In genomic region chr17:36431411-36431810, GRCm38 (mm10) we compare ENCODE assay signal across 36 mouse cellular contexts. TPM values are rescaled to one million over a fixed set of nuclear protein-coding genes. Genes with fewer than 3 reads are reported as not detected.
DNase-seq lines count a peak whose midpoint lies in the region; ATAC-seq and TF ChIP-seq lines count a peak whose summit lies in the region.
"Had no signal": no experiment of that assay in that cellular context is flagged by ENCODE, and none has a peak within 500 bp of the region (broad histone marks: within the 10 kb centered on the region; RNA-seq: fewer than 3 reads in every experiment).

No protein-coding gene starts in this region.

- no peak overlapping the region for H3K4me2 ChIP-seq in hindbrain, embryonic 12.5 days (replicated peaks)
- H3K4me2 ChIP-seq: hindbrain, embryonic 15.5 days; intestine, embryonic 15.5 days; limb, embryonic 12.5 days; liver, embryonic 15.5 days; midbrain, embryonic 11.5 days; neural tube, embryonic 12.5 days had no signal

- H3K27ac ChIP-seq in hindbrain, embryonic 12.5 days, result no peak overlapping the region
- H3K27ac ChIP-seq: forebrain, embryonic 10.5 days; heart, adult 2 months; hindbrain, embryonic 15.5 days; intestine, embryonic 15.5 days; layer of hippocampus, adult 2 months; limb, embryonic 12.5 days; liver, embryonic 15.5 days; macrophage; neural tube, embryonic 12.5 days had no signal

- no peaks in the 10 kb centered on the region for H3K27me3 ChIP-seq in hindbrain, embryonic 12.5 days
- H3K27me3 ChIP-seq: hindbrain, embryonic 15.5 days; intestine, embryonic 15.5 days; limb, embryonic 12.5 days; liver, embryonic 15.5 days; neural tube, embryonic 12.5 days had no signal

- peak; percentile 100 for ATAC-seq in neutrophil, adult 5-6 weeks (ENCODE audit: extremely low read depth, insufficient number of reproducible peaks, low FRiP score, poor library complexity, severe bottlenecking)
- ATAC-seq in hindbrain, embryonic 12.5 days (ENCODE audit: low FRiP score), result no peak
- ATAC-seq: activated CD4-positive, CD25-positive, alpha-beta regulatory T cell, adult 4 months; forebrain, embryonic 16.5 days; intestine, embryonic 15.5 days had no signal

- DNase-seq in layer of hippocampus, adult 9-11 months, result peak; percentile 3
- no peak for DNase-seq in layer of hippocampus, postnatal 10 days (ENCODE audit: low spot score in 2 of 2)
- peak; percentile 39 for DNase-seq in lung, postnatal 36 days
- no peak for DNase-seq in lung, adult 2 months
- DNase-seq in induced T-regulatory cell, adult 2 months (ENCODE audit: low read depth), result peak; percentile 46
- DNase-seq in urinary bladder, postnatal 36 days (ENCODE audit: low spot score in 2 of 2), result no peak
- DNase-seq: adrenal gland, postnatal 10 days; B cell, adult 2 months; cerebellum, adult 8-10 months; gastrocnemius, postnatal 10 days; heart, adult 2 months; kidney, adult 9 months; kidney, postnatal 25 days; retina, postnatal 1 day; right cerebral cortex, postnatal 25 days; spleen, adult 18-20 months; thymus, postnatal 25 days had no signal

- no peak for TF ChIP-seq POLR2A in lung, adult 2 months (IDR thresholded peaks at IDR 0.05; ENCODE audit: borderline replicate concordance, extremely low read depth, low read depth, low read length)

- no peak overlapping the region for H3K4me3 ChIP-seq in lung, adult 2 months (replicated peaks; ENCODE audit: extremely low read depth, low read depth, low read length)
- no peak overlapping the region for H3K4me3 ChIP-seq in hindbrain, embryonic 12.5 days
- H3K4me3 ChIP-seq: forebrain, embryonic 10.5 days; heart, adult 2 months; hindbrain, embryonic 15.5 days; intestine, embryonic 15.5 days; layer of hippocampus, adult 2 months; limb, embryonic 12.5 days; liver, embryonic 15.5 days; neural tube, embryonic 12.5 days had no signal

- H3K4me1 ChIP-seq in lung, adult 2 months (ENCODE audit: control insufficient read depth, insufficient read depth, low read length), result no peaks in the 10 kb centered on the region
- no peaks in the 10 kb centered on the region for H3K4me1 ChIP-seq in hindbrain, embryonic 12.5 days
- H3K4me1 ChIP-seq: forebrain, embryonic 10.5 days; hindbrain, embryonic 15.5 days; intestine, embryonic 15.5 days; limb, embryonic 12.5 days; liver, embryonic 15.5 days; neural tube, embryonic 12.5 days had no signal

- WGBS in lung, adult 2 months, result 61% methylated on average over 2 of the region's 2 CpGs
- WGBS in hindbrain, embryonic 12.5 days, result 82% methylated on average over 2 of the region's 2 CpGs

- no peaks in the 10 kb centered on the region for H3K36me3 ChIP-seq in hindbrain, embryonic 12.5 days
- H3K36me3 ChIP-seq: forebrain, embryonic 10.5 days; hindbrain, embryonic 15.5 days; intestine, embryonic 15.5 days; limb, embryonic 12.5 days; liver, embryonic 15.5 days; neural tube, embryonic 12.5 days had no signal

- no peaks in the 10 kb centered on the region for H3K9me3 ChIP-seq in hindbrain, embryonic 12.5 days (replicated peaks)
- H3K9me3 ChIP-seq: forebrain, embryonic 10.5 days; hindbrain, embryonic 15.5 days; intestine, embryonic 15.5 days; limb, embryonic 12.5 days; liver, embryonic 15.5 days; neural tube, embryonic 12.5 days had no signal

- no peak for TF ChIP-seq CTCF in lung, adult 2 months (IDR thresholded peaks at IDR 0.05; ENCODE audit: insufficient read depth, low read length)

- H3K9ac ChIP-seq in hindbrain, embryonic 12.5 days, result no peak overlapping the region
- H3K9ac ChIP-seq: hindbrain, embryonic 15.5 days; intestine, embryonic 15.5 days; limb, embryonic 12.5 days; liver, embryonic 15.5 days; neural tube, embryonic 12.5 days had no signal

RNA-seq across cellular contexts. Expression of gene H2-M10.4, which starts 30.7 kb away (rescaled TPM):
- total RNA-seq in layer of hippocampus, postnatal 10 days (2021), result not detected
- polyA plus RNA-seq in lung, adult 2 months (2012; rRNA removed), result not detected in 2 replicates
- not detected in 2 replicates for total RNA-seq in neutrophil, adult 5-6 weeks (2017)
- not detected in 2 replicates for polyA plus RNA-seq in hindbrain, embryonic 12.5 days (2016; fragmentation: Nextera tagmentation; extraction: Ambion mirVana)
- total RNA-seq: adrenal gland, postnatal 10 days; gastrocnemius, postnatal 10 days; heart, adult 2 months; heart, postnatal 25 days; layer of hippocampus, adult 2 months; left cerebral cortex, postnatal 14 days had no signal
- polyA plus RNA-seq: activated CD4-positive, CD25-positive, alpha-beta regulatory T cell, adult 4 months; cortical plate, adult 2 months; embryonic facial prominence, embryonic 11.5 days; forebrain, embryonic 10.5 days; forebrain, embryonic 16.5 days; heart, adult 2 months; heart, embryonic 14.5 days; hindbrain, embryonic 15.5 days; intestine, embryonic 15.5 days; limb, embryonic 12.5 days; liver, embryonic 15.5 days; macrophage; midbrain, embryonic 11.5 days; neural tube, embryonic 12.5 days; stomach, embryonic 14.5 days had no signal

Comparison
In these comparisons a context has a peak if more than half of its experiments do, and no peak if none do; other contexts are left out.
1. DNase-seq: peak in layer of hippocampus, adult 9-11 months (single experiment), lung, postnatal 36 days (single experiment) and induced T-regulatory cell, adult 2 months (single experiment); none in layer of hippocampus, postnatal 10 days (0 of 2), lung, adult 2 months (single experiment) and urinary bladder, postnatal 36 days (0 of 2).